Mouse (Mus musculus): ENCODE data around the gene Zfp398.

Gene Zfp398

GRCm38 (mm10) chr6:47904917-47905695 is 69.6 kb downstream of the Zfp398 start:
- DNase-seq, result no peak

GRCm38 (mm10) chr6:47906326-47906725 is 70.9 kb downstream of the Zfp398 start:
- no peak for DNase-seq

GRCm38 (mm10) chr6:47909007-47909406 is 73.5 kb downstream of the Zfp398 start:
- DNase-seq, result no peak

GRCm38 (mm10) chr6:47911650-47912049 is 76.2 kb downstream of the Zfp398 start:
- DNase-seq, result no peak

- DNase-seq, result no peak
Observed at GRCm38 (mm10) chr6:47912991-47913390, 77.5 kb downstream of the Zfp398 start.

GRCm38 (mm10) chr6:47917051-47917450 is 81.6 kb downstream of the Zfp398 start:
- no peak for DNase-seq

GRCm38 (mm10) chr6:47918768-47919274 is 83.4 kb downstream of the Zfp398 start:
- no peak for DNase-seq

GRCm38 (mm10) chr6:47919646-47920446 is 84.4 kb downstream of the Zfp398 start:
- peak; percentile 17 for DNase-seq

- peak; percentile 91 for DNase-seq
Observed at GRCm38 (mm10) chr6:47920447-47921340, 85.2 kb downstream of the Zfp398 start, which contains the start of gene Zfp212. Gene Zfp212 (plus strand): TSS chr6:47920476.
